Mouse (Mus musculus) heart, adult 18-20 months (tissue): Measurements from ENCODE around the gene Map2. TPM values are rescaled to one million over a fixed set of nuclear protein-coding genes. Genes with fewer than 3 reads are reported as not detected.

Experiments
- DNase-seq, 2 experiments: peaks; one replicate each; pipeline ENCODE4 v3.0.0; 2021 to 2022; ENCODE audit warnings: mixed read lengths in 1 of 2
- total RNA-seq, 2 experiments: library from RNA; stranded (reverse); gene quantifications; 2 replicates each; pipeline ENCODE4 v1.2.3; 2021

The Map2 gene
- total RNA-seq, 2 experiments from 2014 or later = 2.3 to 3.9 TPM

GRCm38 (mm10) chr1:66320378-66321135 lies 145.5 kb downstream of the Map2 start:
- no peak for DNase-seq

DNA sequence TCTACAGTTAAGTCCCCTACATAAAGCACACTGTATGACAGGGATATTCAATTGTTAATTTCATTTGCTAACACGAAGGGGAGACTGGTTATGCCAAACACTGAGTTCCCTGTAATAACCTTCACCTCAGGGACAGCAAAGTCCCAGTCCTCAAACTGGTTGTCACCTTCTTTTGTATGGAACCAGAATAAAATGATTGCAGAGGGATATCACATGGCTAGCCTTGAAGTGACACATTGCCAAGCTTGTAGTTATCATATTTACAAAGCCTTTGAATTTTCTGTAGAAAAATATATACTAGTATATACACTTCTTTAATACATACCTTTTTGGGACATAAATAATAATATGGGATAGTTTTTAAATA lies 146.0 kb downstream of the Map2 start:
- DNase-seq = no peak

- peak in 1 of 2 experiments; percentile 2 for DNase-seq
These were observed 146.6 kb downstream of the Map2 start for GRCm38 (mm10) chr1:66321631-66322142.

DNA sequence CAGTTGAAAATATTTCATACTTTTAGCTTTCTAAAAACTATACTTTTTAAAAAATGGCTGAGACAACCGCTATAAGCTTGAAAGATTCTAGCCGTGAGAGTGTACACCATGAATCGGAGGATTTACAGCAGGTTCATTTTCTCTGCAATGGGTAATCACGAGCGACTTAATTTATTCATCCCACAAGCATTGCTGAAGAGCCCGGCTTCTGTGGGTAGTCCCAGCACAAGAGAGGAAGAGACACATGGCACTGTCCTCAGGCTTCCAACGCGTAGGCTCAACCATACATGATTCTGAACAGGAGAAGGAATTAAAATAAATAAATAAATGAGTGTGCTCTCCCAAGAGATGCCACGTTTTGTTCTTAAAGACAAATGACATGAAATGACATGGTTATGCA lies 148.4 kb downstream of the Map2 start:
- DNase-seq = no peak

DNA sequence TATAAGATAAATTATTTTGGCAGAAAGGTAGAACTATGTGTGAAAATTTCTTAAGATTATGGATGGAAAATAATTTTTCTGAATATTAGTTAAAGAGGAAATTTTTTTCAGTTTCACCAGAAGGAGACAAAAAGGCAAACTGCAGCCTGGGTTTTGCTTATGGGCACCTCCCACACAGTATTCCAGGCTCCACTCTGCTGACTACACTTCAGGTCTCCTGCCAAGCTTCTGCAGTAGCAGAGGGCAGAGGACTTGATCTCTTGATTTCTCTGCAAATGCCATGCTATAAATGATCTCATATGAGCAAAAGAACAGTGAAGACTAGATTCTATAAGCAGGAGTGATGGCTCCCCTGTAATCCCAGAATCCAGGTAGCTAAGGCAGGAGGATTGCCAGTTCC lies 149.9 kb downstream of the Map2 start:
- DNase-seq = no peak

DNA sequence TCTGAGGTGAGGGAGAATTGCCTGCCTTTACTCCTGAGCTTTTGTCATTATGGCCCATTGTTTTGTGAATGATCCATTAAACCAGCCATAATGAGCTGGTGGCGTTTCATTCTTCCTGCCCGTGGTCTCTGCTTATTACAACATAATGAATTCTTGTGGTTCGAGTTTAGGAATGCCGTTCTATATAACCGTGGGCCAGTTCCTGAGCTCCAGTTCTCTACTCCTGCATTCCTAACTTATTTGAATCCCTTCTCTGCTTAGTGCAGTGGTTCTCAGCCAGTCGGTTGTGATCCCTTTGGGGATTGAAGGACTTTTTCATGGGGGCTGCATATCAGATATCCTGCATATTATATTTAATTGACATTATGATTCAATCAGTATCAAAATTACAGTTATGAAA lies 153.9 kb downstream of the Map2 start:
- no peak for DNase-seq

- DNase-seq = no peak
These were observed 154.5 kb downstream of the Map2 start for GRCm38 (mm10) chr1:66329534-66329933.

- no peak for DNase-seq
These were observed 160.7 kb downstream of the Map2 start for GRCm38 (mm10) chr1:66335724-66336284.

DNA sequence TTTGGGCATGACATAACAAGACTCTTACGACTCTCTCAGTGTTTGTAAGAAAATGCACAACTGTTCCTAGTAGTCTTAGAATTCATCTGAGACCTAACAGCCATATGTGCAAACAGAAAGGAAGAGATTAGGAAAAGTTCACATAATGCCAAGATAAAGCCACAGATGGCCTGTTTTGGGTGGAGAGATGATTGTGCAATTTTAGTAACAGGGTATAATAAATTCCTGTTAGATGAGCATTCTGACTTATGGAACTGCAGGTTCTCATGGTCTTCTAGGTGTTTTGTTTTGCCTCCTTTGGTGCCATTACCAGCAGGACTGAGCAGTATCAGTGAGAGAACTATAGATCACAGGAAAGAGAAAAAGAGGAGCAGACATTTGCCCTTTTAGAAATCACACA lies 164.1 kb downstream of the Map2 start:
- no peak for DNase-seq

- DNase-seq = no peak
These were observed 173.5 kb downstream of the Map2 start for GRCm38 (mm10) chr1:66348404-66349165.

DNA sequence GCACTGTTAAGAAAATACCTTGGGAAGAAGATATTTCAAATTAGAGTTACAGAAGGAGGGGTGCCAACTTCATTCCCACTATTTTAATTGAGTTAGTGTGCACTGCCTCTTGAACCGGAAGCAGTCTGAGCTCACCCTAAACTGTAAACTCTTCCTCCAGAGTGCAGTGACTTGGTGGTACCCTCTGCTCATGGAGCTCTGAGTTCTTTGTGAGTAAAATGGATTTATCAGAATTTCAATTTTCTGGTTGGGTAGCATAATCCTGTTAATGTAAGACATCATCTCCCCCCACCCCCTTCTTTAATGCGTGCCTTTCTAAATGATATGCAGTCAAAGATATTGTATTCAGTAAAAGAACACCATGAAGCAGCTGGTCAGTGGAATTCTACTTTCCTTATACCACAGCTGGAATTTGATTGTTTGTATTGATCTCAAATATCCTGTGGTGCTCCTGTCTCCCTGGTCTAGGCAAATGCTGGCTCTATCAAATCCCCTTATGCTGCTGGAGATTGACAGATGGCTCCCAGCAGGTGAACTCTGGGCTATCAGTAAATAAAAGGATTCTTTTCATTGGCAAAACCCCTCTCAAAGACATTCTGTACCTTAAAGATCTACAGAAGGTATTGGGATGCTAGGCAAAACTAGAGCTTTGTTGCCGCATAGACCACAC lies 174.2 kb downstream of the Map2 start:
- no peak for DNase-seq

DNA sequence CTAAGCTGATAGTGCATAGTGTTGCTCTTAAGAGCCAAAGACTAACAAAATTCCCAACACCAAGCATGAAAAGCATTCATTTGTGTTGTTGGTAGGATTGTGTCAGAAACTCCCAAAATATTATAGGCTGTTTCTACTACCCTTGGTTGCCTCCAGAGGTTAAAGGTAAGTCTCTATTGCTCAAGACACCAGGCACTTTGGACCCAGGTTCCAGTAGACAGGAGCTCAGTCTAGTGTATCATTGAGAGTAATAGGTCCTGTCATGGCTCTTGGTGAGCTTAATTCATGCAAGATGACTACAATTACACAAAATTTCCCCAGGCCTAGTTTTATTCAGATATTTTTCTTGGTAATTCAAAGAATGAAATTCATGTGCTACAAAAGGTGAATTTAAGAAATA lies 176.3 kb downstream of the Map2 start:
- DNase-seq = no peak

DNA sequence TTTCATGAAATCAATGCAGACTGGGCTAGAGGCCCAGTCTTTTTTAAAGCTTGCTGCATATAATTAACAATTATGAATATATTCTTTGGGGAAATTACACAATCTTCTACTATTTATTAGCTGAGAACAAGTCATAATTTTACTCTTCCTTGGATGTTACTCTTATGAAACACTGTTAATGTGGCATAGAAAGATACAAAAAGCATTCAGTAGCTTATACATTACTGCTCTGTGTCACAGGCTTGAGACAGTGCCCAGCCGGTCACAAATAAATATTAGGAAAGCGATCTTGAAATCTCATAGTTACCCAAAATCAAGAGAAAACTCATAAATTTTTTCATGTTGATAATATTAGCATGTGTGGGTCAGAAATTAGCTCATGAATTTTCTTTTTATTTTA lies 186.7 kb downstream of the Map2 start:
- no peak for DNase-seq

DNA sequence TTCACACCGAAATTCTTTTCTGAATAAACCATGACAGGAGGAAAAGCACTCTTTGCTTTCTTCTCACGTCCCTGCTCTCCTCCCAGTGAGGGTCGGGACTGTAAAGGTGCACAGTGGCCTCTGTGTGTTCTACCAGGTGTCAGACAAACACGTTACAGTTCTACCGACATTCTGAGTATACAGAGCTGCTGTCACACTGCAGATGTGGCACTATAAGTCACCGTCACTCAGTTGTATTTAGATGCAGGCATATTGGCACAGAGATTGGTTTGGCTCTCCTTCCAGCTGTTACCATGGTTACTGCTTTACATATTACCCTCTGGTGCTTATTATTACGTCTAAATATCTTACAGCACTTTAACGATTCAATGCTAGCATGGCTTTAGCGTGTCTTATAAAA lies 188.2 kb downstream of the Map2 start:
- DNase-seq = no peak

GRCm38 (mm10) chr1:66364386-66364785 lies 189.3 kb downstream of the Map2 start:
- no peak for DNase-seq

GRCm38 (mm10) chr1:66365600-66365999 lies 190.5 kb downstream of the Map2 start:
- DNase-seq = no peak

DNA sequence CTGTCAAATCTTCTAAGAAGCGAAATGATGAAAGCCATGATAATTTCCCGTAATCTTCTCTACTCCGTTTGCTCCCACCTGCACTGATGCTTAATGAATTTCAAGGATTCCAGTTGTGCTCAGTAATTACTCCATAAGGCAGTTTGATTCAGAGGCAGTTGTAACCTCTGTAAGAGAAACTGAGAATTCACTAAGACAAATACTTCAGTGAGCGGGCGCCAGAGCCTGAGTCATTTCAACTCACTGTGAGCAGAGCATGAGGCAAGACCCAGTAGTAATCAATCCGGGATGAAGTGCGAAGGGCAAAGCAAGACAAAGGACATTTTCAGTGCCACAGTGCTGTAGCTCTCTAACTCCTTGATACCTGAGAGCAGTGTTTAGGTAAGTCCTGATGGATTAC lies 194.4 kb downstream of the Map2 start:
- no peak for DNase-seq

- DNase-seq = no peak
These were observed 196.3 kb downstream of the Map2 start for GRCm38 (mm10) chr1:66371371-66371770.

GRCm38 (mm10) chr1:66386321-66386720 lies 211.2 kb downstream of the Map2 start:
- no peak for DNase-seq

DNA sequence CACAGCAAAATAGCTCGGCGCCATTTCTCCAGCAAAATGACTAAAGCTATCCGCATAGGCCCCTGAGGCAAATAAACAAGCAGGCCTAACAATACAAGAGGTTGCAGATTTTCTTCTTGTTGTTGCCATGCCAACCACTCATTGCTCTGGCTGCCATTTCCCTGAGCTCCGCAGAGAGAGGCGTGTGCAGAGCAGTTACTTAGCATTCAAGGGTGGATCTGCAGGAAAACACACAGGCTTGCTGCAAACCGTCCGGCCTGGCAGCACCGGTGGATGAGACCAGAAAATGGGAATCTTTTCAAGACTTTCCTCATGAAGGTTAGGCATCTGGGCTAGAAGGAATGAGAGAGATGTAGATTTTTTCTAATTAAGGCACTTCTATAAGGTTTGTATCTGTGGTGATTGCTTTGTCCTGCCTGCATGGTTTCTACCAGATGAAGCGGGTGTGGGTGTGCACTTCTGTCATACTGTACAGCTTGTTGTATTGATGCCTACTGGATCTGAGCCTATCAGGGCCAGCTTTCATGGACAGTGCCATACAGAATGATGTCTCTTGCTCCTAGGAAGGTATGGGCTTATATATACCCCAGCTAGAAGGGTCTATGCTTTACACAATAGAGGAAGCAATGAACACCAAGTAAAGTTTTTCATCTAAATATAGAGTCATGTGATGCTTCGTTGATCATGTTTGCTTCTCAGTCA lies 211.8 kb downstream of the Map2 start:
- DNase-seq = no peak

- no peak for DNase-seq
These were observed 213.5 kb downstream of the Map2 start for GRCm38 (mm10) chr1:66388561-66388960.
